8 mouse cellular contexts compared by ENCODE assay signal in the genomic region with DNA sequence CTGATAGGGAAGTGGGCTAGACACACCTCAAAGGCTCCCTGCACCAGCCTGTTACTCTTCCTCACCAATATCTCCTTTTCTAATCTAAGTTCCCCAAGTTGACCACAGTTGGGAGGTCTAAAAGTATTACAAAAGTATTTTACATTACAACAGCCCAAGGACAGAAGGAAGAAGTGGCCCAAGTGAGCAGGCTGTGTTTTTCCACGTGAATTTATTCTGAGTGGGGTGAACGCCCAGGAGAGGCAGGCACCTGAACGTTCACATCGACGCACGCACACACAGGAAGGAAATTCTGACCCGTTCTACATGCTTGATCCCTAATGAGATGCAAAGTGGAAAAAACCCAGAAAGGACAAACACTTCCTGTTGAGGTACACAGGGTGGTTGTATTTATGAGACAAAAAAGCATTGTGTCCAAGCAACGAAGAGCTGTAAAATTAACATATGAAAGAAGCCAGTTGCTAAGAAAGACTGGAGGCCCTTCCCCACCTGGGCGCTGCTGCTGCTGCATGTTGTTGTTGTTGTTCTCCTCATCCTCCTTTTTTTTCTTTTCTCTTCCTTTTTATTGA. TPM values are rescaled to one million over a fixed set of nuclear protein-coding genes. Genes with fewer than 3 reads are reported as not detected.
DNase-seq lines count a peak whose midpoint lies in the region; ATAC-seq and TF ChIP-seq lines count a peak whose summit lies in the region.

No protein-coding gene starts in this region.

- ATAC-seq in kidney, embryonic 15.5 days (replicated peaks; ENCODE audit: low FRiP score) = peak; percentile 85
- ATAC-seq in neural tube, embryonic 12.5 days (ENCODE audit: low FRiP score, low read depth) = peak; percentile 61

- no peak overlapping the region for H3K4me3 ChIP-seq in bone marrow, adult 2 months (replicated peaks; ENCODE audit: control insufficient read depth, low read depth, low read length)
- no peak overlapping the region for H3K4me3 ChIP-seq in kidney, embryonic 15.5 days (replicated peaks)
- no peak overlapping the region for H3K4me3 ChIP-seq in neural tube, embryonic 12.5 days

- WGBS in bone marrow, adult 2 months = 3% methylated on average over 9 of the region's 9 CpGs
- 23% methylated on average over 9 of the region's 9 CpGs for WGBS in kidney, embryonic 15.5 days
- WGBS in neural tube, embryonic 12.5 days = 10% methylated on average over 9 of the region's 9 CpGs

- H3K9ac ChIP-seq in kidney, embryonic 15.5 days = no peak overlapping the region
- no peak overlapping the region for H3K9ac ChIP-seq in neural tube, embryonic 12.5 days

- H3K4me2 ChIP-seq in kidney, embryonic 15.5 days = no peak overlapping the region
- H3K4me2 ChIP-seq in neural tube, embryonic 12.5 days (replicated peaks) = peak overlapping the region; percentile 36

- no peaks in the 10 kb centered on the region for H3K36me3 ChIP-seq in kidney, embryonic 15.5 days
- no peaks in the 10 kb centered on the region for H3K36me3 ChIP-seq in neural tube, embryonic 12.5 days

- H3K27me3 ChIP-seq in kidney, embryonic 15.5 days = no peaks in the 10 kb centered on the region
- no peaks in the 10 kb centered on the region for H3K27me3 ChIP-seq in neural tube, embryonic 12.5 days (replicated peaks)

- TF ChIP-seq POLR2A in bone marrow, adult 2 months (IDR thresholded peaks at IDR 0.05; ENCODE audit: borderline replicate concordance, control insufficient read depth, low read depth, low read length) = no peak

- peak; percentile 10 to 39 for DNase-seq in CD8-positive naive resting alpha-beta T cell, adult 2 months (ENCODE audit: low read depth in 2 of 2, low spot score in 2 of 2)
- no peak for DNase-seq in adrenal gland, adult 18-20 months (ENCODE audit: low spot score in 2 of 2)
- no peak for DNase-seq in layer of hippocampus, postnatal 14 days (ENCODE audit: low spot score in 2 of 2)
- no peak for DNase-seq in urinary bladder, postnatal 10 days (ENCODE audit: low spot score)
- DNase-seq in urinary bladder, adult 18-20 months (ENCODE audit: low spot score in 2 of 2) = no peak

- H3K4me1 ChIP-seq in bone marrow, adult 2 months (ENCODE audit: control insufficient read depth, insufficient read depth, low read length) = peaks cover 2% of the 10 kb centered on the region; the same call in 1 of the 2 replicates
- H3K4me1 ChIP-seq in kidney, embryonic 15.5 days = 0 out of 2 replicates have a peak, but pooled peaks cover 7% of the 10 kb centered on the region
- H3K4me1 ChIP-seq in neural tube, embryonic 12.5 days = peaks cover 10% of the 10 kb centered on the region

- TF ChIP-seq CTCF in bone marrow, adult 2 months (IDR thresholded peaks at IDR 0.05; ENCODE audit: control insufficient read depth, insufficient read depth, low read length) = no peak

- no peaks in the 10 kb centered on the region for H3K9me3 ChIP-seq in kidney, embryonic 15.5 days (replicated peaks)
- H3K9me3 ChIP-seq in neural tube, embryonic 12.5 days = no peaks in the 10 kb centered on the region

- peak overlapping the region; percentile 72; the same call in 1 of the 2 replicates for H3K27ac ChIP-seq in bone marrow, adult 2 months (ENCODE audit: control insufficient read depth, insufficient read depth, low read depth, low read length, poor library complexity)
- H3K27ac ChIP-seq in kidney, embryonic 15.5 days = peak overlapping the region; percentile 76
- no peak overlapping the region for H3K27ac ChIP-seq in neural tube, embryonic 12.5 days

RNA-seq across cellular contexts. Expression of gene Pgap1, which starts 27.9 kb away (rescaled TPM):
- polyA plus RNA-seq in bone marrow, adult 2 months (2011; ENCODE audit: insufficient read depth, insufficient read length, low replicate concordance, missing spikeins) = 1.1 and 2.4 TPM in 2 replicates
- 6.6 TPM in 2 replicates for polyA plus RNA-seq in kidney, embryonic 15.5 days (2015; fragmentation: Nextera tagmentation; extraction: Ambion mirVana)
- 12.4 and 15.0 TPM in 2 replicates for polyA plus RNA-seq in neural tube, embryonic 12.5 days (2016; fragmentation: Nextera tagmentation; extraction: Ambion mirVana)
- 1 to 10 TPM; 3.5 to 6.3 TPM for total RNA-seq in adrenal gland, adult 18-20 months (2021)
- total RNA-seq in layer of hippocampus, postnatal 14 days (2021) = 10 to 100 TPM; 34.2 to 34.6 TPM

Comparison
In these comparisons a context has a peak if more than half of its experiments do, and no peak if none do; other contexts are left out.
1. DNase-seq: peak in CD8-positive naive resting alpha-beta T cell, adult 2 months (2 of 2); none in adrenal gland, adult 18-20 months (0 of 2), layer of hippocampus, postnatal 14 days (0 of 2), urinary bladder, postnatal 10 days (single experiment) and urinary bladder, adult 18-20 months (0 of 2).